Mouse (Mus musculus) midbrain, embryonic 13.5 days (tissue): ENCODE measurements around the gene Cfc1. TPM values are rescaled to one million over a fixed set of nuclear protein-coding genes. Genes with fewer than 3 reads are reported as not detected.
A peak's percentile ranks its signal among the peaks of the same experiment; 100 is the strongest.

Source experiments
- ATAC-seq: fragments of 200-750 bp; cut with Nextera tagmentation; 2 replicates; pipeline ENCODE4 v1.8.0; 2017; ENCODE audit warnings: mild to moderate bottlenecking, moderate TSS enrichment, moderate library complexity
- H3K27ac ChIP-seq: fragments of 300-500 bp; sonication (generic); 2 replicates; pipeline ENCODE4 v1.5.1; 2015; ENCODE audit warnings: inconsistent platforms, mild to moderate bottlenecking, moderate library complexity
- H3K27me3 ChIP-seq: fragments of 300-500 bp; sonication (generic); 2 replicates; pipeline ENCODE4 v1.6.1; 2015; ENCODE audit warnings: mild to moderate bottlenecking, inconsistent platforms
- H3K36me3 ChIP-seq: fragments of 300-500 bp; sonication (generic); 2 replicates; pipeline ENCODE4 v1.6.1; 2015; ENCODE audit warnings: mild to moderate bottlenecking, inconsistent platforms
- H3K4me1 ChIP-seq: fragments of 300-500 bp; sonication (generic); replicated peaks from 2 replicates; pipeline ENCODE4 v1.6.1; 2015; ENCODE audit warnings: inconsistent platforms
- H3K4me2 ChIP-seq: fragments of 300-500 bp; sonication (generic); replicated peaks from 2 replicates; pipeline ENCODE4 v1.6.1; 2015; ENCODE audit warnings: moderate library complexity, mild to moderate bottlenecking, inconsistent platforms
- H3K4me3 ChIP-seq: fragments of 300-500 bp; sonication (generic); replicated peaks from 2 replicates; pipeline ENCODE4 v1.5.1; 2015; ENCODE audit warnings: mild to moderate bottlenecking, inconsistent platforms
- H3K9ac ChIP-seq: fragments of 300-500 bp; sonication (generic); replicated peaks from 2 replicates; pipeline ENCODE4 v1.6.1; 2015; ENCODE audit warnings: mild to moderate bottlenecking, inconsistent platforms
- H3K9me3 ChIP-seq: fragments of 300-500 bp; sonication (generic); 2 replicates; pipeline ENCODE4 v1.6.1; 2016; ENCODE audit warnings: mild to moderate bottlenecking, inconsistent platforms
- WGBS: fragments of 180-500 bp; shearing (Covaris S2); methylation state at CpG from one replicate; pipeline ENCODE4 v1.1.7; 2015; 5-methylcytosine and 5-hydroxymethylcytosine counted together
- polyA plus RNA-seq: library from polyadenylated mRNA; unstranded; fragments of >200 nt; fragmentation: Nextera tagmentation; extraction: Ambion mirVana; gene quantifications from 2 replicates; pipeline ENCODE4 v1.2.1, GENCODE M21; 2015

Cfc1 gene
- polyA plus RNA-seq, 1 experiment from 2014 or later, result not detected

DNA sequence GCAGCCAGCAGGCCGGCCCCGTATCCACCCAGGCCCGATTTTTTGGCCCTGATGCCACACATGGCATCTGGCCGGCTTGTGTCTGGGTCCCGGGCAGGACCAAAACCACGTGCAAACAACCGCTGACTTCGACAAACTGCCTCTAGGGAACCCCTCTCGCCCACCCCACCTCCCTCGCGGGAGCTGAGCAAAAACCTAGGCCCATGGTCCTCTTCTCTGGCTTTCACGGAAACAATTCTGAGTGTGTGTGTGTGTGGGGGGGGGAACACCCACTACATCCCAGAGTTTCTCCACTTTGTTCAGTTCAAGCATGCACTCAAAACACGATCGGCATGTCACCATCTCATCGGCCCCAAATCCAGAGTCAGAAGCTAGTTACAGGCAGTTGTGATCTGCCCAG, 25.4 kb downstream of the Cfc1 start, which contains the start of gene Prss40:
TSS of gene Prss40 (minus strand) at position 101 of the 400 bp plus-strand sequence.
- H3K36me3 ChIP-seq, result no peaks in the 10 kb centered on the region
- H3K27ac ChIP-seq, result no peak within 1 kb of the TSS
- no peak within 1 kb of the TSS for H3K9ac ChIP-seq
- 88% methylated on average over 15 of the region's 15 CpGs for WGBS
- no peaks in the 10 kb centered on the region for H3K9me3 ChIP-seq
- H3K4me2 ChIP-seq, result no peak within 1 kb of the TSS
- H3K4me1 ChIP-seq, result no peaks in the 10 kb centered on the region
- no peaks in the 10 kb centered on the region for H3K27me3 ChIP-seq
- no peak within 1 kb of the TSS for H3K4me3 ChIP-seq
- ATAC-seq, result no peak

- H3K9me3 ChIP-seq, result no peaks in the 10 kb centered on the region
- WGBS, result 91% methylated on average over 8 of the region's 8 CpGs
- H3K27me3 ChIP-seq, result no peaks in the 10 kb centered on the region
- no peak overlapping the region for H3K9ac ChIP-seq
- H3K4me3 ChIP-seq, result no peak overlapping the region
- H3K27ac ChIP-seq, result no peak overlapping the region
- no peak for ATAC-seq
- H3K4me1 ChIP-seq, result no peaks in the 10 kb centered on the region
- H3K4me2 ChIP-seq, result no peak overlapping the region
- no peaks in the 10 kb centered on the region for H3K36me3 ChIP-seq
Measured at GRCm38 (mm10) chr1:34564383-34565045, 29.1 kb downstream of the Cfc1 start.

- Histone ChIP-seq H3K4me3 (no peak overlapping the region), H3K4me1 (no peaks in the 10 kb centered on the region), H3K27me3 (no peaks in the 10 kb centered on the region), H3K9me3 (no peaks in the 10 kb centered on the region), H3K9ac (no peak overlapping the region), H3K36me3 (no peaks in the 10 kb centered on the region), H3K27ac (no peak overlapping the region), H3K4me2 (no peak overlapping the region)
- WGBS, result 96% methylated on average over 2 of the region's 2 CpGs
- no peak for ATAC-seq
Measured at GRCm38 (mm10) chr1:34568120-34568519, 32.7 kb downstream of the Cfc1 start.

DNA sequence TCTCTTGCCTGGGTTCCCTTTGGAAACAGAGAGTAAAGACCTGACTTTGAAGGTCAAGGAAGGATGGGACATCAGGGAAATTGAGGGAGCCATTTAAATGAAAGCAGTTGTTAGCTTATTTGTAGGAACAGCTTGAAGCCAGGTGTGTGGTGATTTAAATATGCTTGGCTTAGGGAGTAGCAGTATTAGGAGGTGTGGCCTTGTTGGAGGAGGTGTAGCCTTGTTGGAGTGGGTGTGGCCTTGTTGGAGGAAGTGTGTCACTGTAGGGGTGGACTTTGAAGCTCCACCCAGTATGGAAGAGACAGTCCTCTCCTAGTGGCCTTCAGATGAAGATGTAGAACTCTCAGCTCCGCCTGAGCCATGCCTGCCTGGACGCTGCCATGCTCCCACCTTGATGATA, 34.4 kb downstream of the Cfc1 start:
- 88% methylated on average over 2 of the region's 2 CpGs for WGBS
- no peak for ATAC-seq
- H3K4me1 ChIP-seq, result no peaks in the 10 kb centered on the region
- no peak overlapping the region for H3K4me2 ChIP-seq
- no peak overlapping the region for H3K4me3 ChIP-seq
- no peaks in the 10 kb centered on the region for H3K36me3 ChIP-seq
- H3K9me3 ChIP-seq, result no peaks in the 10 kb centered on the region
- H3K27me3 ChIP-seq, result no peaks in the 10 kb centered on the region
- H3K9ac ChIP-seq, result no peak overlapping the region
- H3K27ac ChIP-seq, result no peak overlapping the region

GRCm38 (mm10) chr1:34571431-34571830, 36.0 kb downstream of the Cfc1 start:
- WGBS, result 73% methylated on average over 6 of the region's 6 CpGs
- H3K9ac ChIP-seq, result no peak overlapping the region
- no peaks in the 10 kb centered on the region for H3K4me1 ChIP-seq
- H3K9me3 ChIP-seq, result no peaks in the 10 kb centered on the region
- no peaks in the 10 kb centered on the region for H3K27me3 ChIP-seq
- no peak overlapping the region for H3K27ac ChIP-seq
- ATAC-seq, result no peak
- H3K4me3 ChIP-seq, result no peak overlapping the region
- H3K36me3 ChIP-seq, result no peaks in the 10 kb centered on the region
- H3K4me2 ChIP-seq, result no peak overlapping the region

DNA sequence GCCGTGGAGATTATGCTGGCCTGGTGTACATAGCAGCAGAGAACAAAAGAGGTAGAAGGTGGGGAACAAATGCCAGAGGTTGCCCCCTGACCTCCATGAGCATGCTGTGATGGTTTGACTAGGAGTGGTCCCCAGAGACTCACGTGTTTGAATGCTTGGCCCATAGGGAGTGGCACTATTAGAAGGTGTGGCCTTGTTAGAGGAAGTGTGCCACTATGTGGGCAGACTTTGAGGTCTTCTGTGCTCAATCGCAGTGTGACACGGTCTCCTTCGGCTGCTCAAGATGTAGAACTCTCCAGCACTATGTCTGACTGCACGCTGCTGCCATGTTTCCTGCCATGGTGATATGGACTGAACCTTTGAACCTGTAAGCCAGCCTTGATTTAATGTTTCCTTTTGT, 37.8 kb downstream of the Cfc1 start:
- H3K4me3 ChIP-seq, result no peak overlapping the region
- no peak overlapping the region for H3K9ac ChIP-seq
- H3K9me3 ChIP-seq, result no peaks in the 10 kb centered on the region
- no peaks in the 10 kb centered on the region for H3K4me1 ChIP-seq
- WGBS, result 83% methylated on average over 6 of the region's 6 CpGs
- no peak overlapping the region for H3K27ac ChIP-seq
- H3K27me3 ChIP-seq, result peaks cover 9% of the 10 kb centered on the region
- H3K4me2 ChIP-seq, result no peak overlapping the region
- no peak for ATAC-seq
- no peaks in the 10 kb centered on the region for H3K36me3 ChIP-seq

DNA sequence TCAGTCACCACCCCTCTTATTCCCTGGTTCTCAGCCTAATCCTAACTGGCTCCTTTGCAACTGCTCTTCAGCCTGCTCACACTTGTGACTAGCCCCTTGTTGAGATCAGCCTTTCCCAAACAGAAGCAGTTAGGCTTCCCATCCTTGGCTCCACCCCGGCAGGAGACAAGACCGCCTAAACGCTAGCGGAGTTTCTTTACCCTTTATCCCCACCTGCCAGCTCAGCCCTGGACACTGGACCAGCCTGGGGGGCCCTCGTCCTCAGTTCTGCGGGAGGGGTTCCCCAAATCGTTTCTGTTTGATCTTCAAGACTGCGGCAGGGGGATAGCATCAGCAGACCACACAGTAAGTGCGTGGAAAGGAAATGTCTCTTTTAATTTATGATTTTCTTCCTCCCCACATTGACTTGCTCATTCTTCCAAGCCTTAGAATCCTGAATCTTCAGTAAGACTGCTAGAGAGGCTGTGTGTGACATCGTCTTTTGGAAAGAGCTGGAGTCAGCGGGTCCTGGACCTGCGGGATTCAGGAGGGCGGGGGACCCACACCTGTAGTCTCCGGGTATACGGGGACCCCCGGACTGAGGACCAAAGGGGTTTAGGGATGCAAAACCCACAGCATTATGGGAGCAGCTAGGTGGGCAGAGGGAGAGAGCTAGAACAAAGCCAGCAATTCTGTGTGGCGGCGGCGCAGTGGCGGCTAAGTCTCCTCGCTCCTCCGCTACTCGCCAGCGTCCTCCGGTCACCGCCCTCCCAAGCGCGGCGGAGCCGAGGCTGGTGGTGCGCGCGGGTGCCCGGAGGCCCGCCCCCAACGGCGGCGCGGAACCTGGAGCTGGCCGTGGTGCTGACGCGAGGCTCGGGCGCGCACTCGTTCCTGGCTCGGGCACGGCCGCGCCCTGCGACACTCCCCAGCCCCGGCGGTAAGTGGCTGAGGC, 43.7 kb downstream of the Cfc1 start, which contains the start of gene Amer3:
TSS of gene Amer3 (plus strand) at position 807 of the 931 bp plus-strand sequence.
- peak; percentile 92 for ATAC-seq
- Histone ChIP-seq H3K9me3 (no peaks in the 10 kb centered on the region), H3K27me3 (peaks cover 24% of the 10 kb centered on the region), H3K27ac (peak within 1 kb of the TSS; percentile 88), H3K4me2 (peak within 1 kb of the TSS; percentile 79), H3K9ac (peak within 1 kb of the TSS; percentile 78), H3K36me3 (no peaks in the 10 kb centered on the region), H3K4me1 (peaks cover 38% of the 10 kb centered on the region), H3K4me3 (peak within 1 kb of the TSS; percentile 56)
- under 1% methylated on average over 51 of the region's 53 CpGs for WGBS

DNA sequence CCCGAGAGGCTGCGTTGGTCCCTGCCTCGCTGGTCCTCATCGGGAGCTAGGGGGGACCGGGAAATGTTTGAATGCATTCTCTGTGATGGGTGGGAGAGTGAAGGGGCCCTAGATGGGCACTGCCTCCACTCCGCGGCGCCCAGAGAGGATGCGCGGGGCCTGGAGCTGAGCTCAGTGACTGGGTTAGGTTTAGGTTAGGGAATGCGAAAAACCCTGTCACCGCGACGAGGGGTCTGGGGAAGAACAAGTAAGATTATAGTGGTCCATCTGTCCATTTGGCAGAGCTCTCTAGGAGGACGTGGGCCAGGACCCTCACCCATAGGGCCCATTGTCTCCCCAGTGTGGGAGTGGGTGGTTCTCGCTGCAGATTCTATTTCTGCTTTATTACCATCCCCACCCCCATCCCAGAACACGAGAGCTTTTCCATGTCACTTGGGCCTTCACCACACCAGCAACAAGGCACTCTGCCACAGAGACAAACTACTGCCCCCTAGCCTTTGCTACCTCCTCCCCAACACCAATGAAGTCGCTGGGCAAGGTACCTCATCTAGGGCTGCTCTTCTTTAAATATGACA, 44.4 kb downstream of the Cfc1 start:
- no peaks in the 10 kb centered on the region for H3K36me3 ChIP-seq
- peak; percentile 65 for ATAC-seq
- no peaks in the 10 kb centered on the region for H3K9me3 ChIP-seq
- H3K27ac ChIP-seq, result peak overlapping the region; percentile 88
- WGBS, result under 1% methylated on average over 18 of the region's 18 CpGs
- peaks cover 24% of the 10 kb centered on the region for H3K27me3 ChIP-seq
- H3K4me2 ChIP-seq, result peak overlapping the region; percentile 79
- H3K9ac ChIP-seq, result peak overlapping the region; percentile 78
- peak overlapping the region; percentile 56 for H3K4me3 ChIP-seq
- H3K4me1 ChIP-seq, result peaks cover 45% of the 10 kb centered on the region

DNA sequence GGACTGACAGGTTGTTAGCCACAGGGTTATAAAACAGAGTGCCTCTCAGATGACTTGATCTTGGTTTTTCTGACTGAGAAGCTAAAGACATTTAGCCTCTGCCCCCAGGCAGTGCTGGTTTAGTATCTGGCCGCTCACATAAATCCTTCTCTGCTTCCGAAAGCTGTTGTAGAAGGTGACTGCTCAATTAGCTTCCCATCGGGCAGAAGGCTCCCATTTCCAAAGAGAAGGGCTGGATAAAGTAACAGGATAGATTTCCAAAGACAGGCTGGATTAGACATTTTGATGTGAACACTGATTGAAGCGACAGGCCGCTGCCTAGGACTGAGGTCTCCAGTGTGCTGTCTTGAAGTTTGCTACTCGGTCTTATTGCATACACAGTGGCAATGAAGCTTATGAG, 46.8 kb downstream of the Cfc1 start:
- Histone ChIP-seq H3K36me3 (peaks cover 8% of the 10 kb centered on the region), H3K4me1 (peaks cover 45% of the 10 kb centered on the region), H3K27me3 (peaks cover 20% of the 10 kb centered on the region), H3K4me3 (no peak overlapping the region), H3K9ac (no peak overlapping the region), H3K27ac (no peak overlapping the region), H3K9me3 (no peaks in the 10 kb centered on the region), H3K4me2 (no peak overlapping the region)
- no peak for ATAC-seq
- 70% methylated on average over 6 of the region's 6 CpGs for WGBS

- 5% methylated on average over 4 of the region's 4 CpGs for WGBS
- Histone ChIP-seq H3K27ac (no peak overlapping the region), H3K4me2 (no peak overlapping the region), H3K9ac (no peak overlapping the region), H3K9me3 (no peaks in the 10 kb centered on the region), H3K4me3 (no peak overlapping the region), H3K27me3 (peaks cover 9% of the 10 kb centered on the region; the same call in 1 of the 2 replicates), H3K36me3 (peaks cover 25% of the 10 kb centered on the region), H3K4me1 (peaks cover 39% of the 10 kb centered on the region)
- ATAC-seq, result peak; percentile 63
Measured at GRCm38 (mm10) chr1:34583821-34584263, 48.4 kb downstream of the Cfc1 start.

DNA sequence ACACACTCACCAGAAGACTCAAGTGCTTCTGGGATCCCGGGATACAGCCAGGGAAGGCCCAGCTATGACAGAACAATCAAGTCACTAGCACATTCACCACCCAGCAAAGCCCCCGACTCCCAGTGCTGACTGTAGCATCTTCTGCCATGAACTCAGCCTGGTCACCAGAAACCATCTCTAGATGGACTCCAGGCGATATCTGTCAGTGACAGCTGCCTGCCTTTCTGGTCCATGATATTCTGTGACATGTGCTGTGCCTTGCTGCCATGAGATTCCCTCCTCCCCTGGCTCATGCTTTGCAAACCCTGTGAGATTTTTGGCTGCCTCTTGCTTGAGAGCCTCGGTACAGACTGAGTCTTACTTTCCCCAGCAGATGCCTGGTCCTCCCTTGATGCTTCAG, 49.3 kb downstream of the Cfc1 start:
- Histone ChIP-seq H3K27ac (no peak overlapping the region), H3K36me3 (peaks cover 34% of the 10 kb centered on the region), H3K4me2 (no peak overlapping the region), H3K9ac (no peak overlapping the region), H3K4me3 (no peak overlapping the region), H3K27me3 (peaks cover 7% of the 10 kb centered on the region; the same call in 1 of the 2 replicates), H3K4me1 (peaks cover 39% of the 10 kb centered on the region), H3K9me3 (no peaks in the 10 kb centered on the region)
- ATAC-seq, result no peak
- 80% methylated on average over 4 of the region's 4 CpGs for WGBS
